Mouse (Mus musculus) neural tube, embryonic 13.5 days (tissue): ENCODE measurements around the gene Mrpl48. TPM values are rescaled to one million over a fixed set of nuclear protein-coding genes. Genes with fewer than 3 reads are reported as not detected.

Experiments used
- ATAC-seq: fragments of 200-750 bp; cut with Nextera tagmentation; 2 replicates; pipeline ENCODE4 v1.8.0; 2017; ENCODE audit warnings: low read depth, mild to moderate bottlenecking, moderate TSS enrichment, moderate library complexity
- H3K27ac ChIP-seq: fragments of 300-500 bp; sonication (generic); replicated peaks from 2 replicates; pipeline ENCODE4 v1.5.1; 2015; ENCODE audit warnings: moderate library complexity, mild to moderate bottlenecking, inconsistent platforms
- H3K27me3 ChIP-seq: fragments of 300-500 bp; sonication (generic); 2 replicates; pipeline ENCODE4 v1.6.1; 2015; ENCODE audit warnings: mild to moderate bottlenecking, inconsistent platforms
- H3K36me3 ChIP-seq: fragments of 300-500 bp; sonication (generic); 2 replicates; pipeline ENCODE4 v1.6.1; 2015; ENCODE audit warnings: mild to moderate bottlenecking, inconsistent platforms
- H3K4me1 ChIP-seq: fragments of 300-500 bp; sonication (generic); replicated peaks from 2 replicates; pipeline ENCODE4 v1.6.1; 2015; ENCODE audit warnings: inconsistent platforms
- H3K4me2 ChIP-seq: fragments of 300-500 bp; sonication (generic); 2 replicates; pipeline ENCODE4 v1.6.1; 2015; ENCODE audit warnings: inconsistent platforms, mild to moderate bottlenecking, moderate library complexity
- H3K4me3 ChIP-seq: fragments of 300-500 bp; sonication (generic); 2 replicates; pipeline ENCODE4 v1.5.1; 2015; ENCODE audit warnings: mild to moderate bottlenecking, inconsistent platforms
- H3K9ac ChIP-seq: fragments of 300-500 bp; sonication (generic); 2 replicates; pipeline ENCODE4 v1.6.1; 2015; ENCODE audit warnings: moderate library complexity, mild to moderate bottlenecking, inconsistent platforms
- H3K9me3 ChIP-seq: fragments of 300-500 bp; sonication (generic); 2 replicates; pipeline ENCODE4 v1.6.1; 2016; ENCODE audit warnings: inconsistent platforms
- WGBS: fragments of 180-500 bp; shearing (Covaris S2); methylation state at CpG from one replicate; pipeline ENCODE4 v1.1.7; 2015; 5-methylcytosine and 5-hydroxymethylcytosine counted together
- polyA plus RNA-seq: library from polyadenylated mRNA; unstranded; fragments of >200 nt; fragmentation: Nextera tagmentation; extraction: Ambion mirVana; gene quantifications from 2 replicates; pipeline ENCODE4 v1.2.1, GENCODE M21; 2015

The Mrpl48 gene
- polyA plus RNA-seq, 1 experiment from 2014 or later: 85.6 TPM

DNA sequence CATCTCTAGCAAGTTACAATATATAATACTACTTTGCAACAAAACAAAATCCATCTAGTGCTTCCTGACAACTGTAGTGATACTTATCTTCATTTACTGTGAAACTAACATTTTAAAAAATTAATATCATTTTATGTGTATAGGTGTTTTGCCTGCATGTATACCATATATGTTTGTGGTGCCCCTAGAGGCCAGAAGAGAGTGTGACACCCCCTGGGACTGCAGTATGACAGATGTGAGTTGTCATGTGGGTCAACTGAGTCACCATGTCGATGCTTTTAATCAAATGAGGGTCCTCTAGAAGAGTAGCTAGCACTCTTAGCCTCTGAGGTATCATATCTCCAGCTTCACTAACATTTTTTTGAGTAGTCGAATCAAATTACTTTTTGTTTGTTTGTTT lies 14.2 kb upstream of the Mrpl48 start:
- peaks cover 8% of the 10 kb centered on the region for H3K4me1 ChIP-seq
- H3K27ac ChIP-seq: no peak overlapping the region
- no peak overlapping the region for H3K4me2 ChIP-seq
- no peaks in the 10 kb centered on the region for H3K27me3 ChIP-seq
- WGBS: 83% methylated on average over 2 of the region's 2 CpGs
- H3K36me3 ChIP-seq: no peaks in the 10 kb centered on the region
- H3K9me3 ChIP-seq: no peaks in the 10 kb centered on the region
- no peak overlapping the region for H3K9ac ChIP-seq
- no peak for ATAC-seq
- H3K4me3 ChIP-seq: no peak overlapping the region

DNA sequence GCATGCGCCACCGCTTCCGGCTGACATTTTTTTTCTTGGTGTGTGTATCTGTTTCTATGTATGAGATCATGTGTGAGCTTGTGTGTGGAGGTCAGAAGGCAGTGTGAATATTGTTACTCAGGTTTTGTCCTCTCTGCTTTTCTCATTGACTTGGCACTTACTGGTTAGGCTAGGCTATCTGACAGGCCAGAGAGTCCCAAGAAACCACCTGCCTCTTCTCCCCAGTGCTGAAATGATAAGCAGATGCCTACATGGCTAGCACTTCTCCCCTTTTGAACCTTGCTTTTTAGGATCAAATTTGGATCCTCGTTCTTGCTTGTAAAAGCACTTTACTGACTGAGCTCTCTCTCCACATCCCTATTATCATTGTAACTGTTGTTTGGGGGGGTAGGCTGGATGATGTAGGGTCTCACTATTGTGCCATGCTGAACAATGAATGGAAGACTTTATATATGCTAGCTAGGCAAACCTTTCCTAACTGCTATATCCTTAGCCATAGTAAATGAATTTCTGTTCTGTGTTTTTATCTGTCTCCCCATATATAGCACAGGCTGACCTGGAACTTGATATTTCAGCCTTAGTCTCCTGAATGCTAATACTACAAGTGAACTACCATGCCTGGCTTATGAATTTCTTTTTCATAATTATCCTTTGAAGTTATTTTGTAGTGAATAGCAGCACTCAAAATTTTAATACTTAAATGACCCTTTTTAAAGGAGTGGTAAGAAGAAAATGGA lies 8.2 kb upstream of the Mrpl48 start:
- Histone ChIP-seq H3K36me3 (no peaks in the 10 kb centered on the region), H3K4me3 (no peak overlapping the region), H3K4me1 (peaks cover 10% of the 10 kb centered on the region), H3K27ac (no peak overlapping the region), H3K27me3 (no peaks in the 10 kb centered on the region), H3K9ac (no peak overlapping the region), H3K9me3 (no peaks in the 10 kb centered on the region), H3K4me2 (no peak overlapping the region)
- ATAC-seq: no peak
- WGBS: 87% methylated on average over 4 of the region's 4 CpGs

DNA sequence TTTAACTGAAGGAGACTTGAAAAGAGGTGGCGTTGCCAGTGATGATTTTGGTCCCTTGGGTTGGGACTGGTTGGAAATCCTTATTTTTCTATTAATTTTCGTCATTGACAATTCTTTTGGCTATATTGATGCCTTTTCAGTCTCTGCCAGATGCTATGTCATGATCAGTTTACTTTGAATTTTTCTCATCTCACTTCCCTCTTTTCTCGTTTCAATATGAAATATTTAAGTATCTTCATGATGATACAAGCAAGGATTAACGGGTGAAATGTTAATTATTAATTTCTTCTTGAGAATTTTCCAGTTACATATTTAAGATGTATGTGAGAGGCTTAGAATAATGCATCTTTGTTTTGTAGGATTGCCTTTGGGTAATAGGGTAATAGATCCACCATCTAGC lies 809 bp upstream of the Mrpl48 start:
- peaks cover 25% of the 10 kb centered on the region for H3K4me1 ChIP-seq
- peak overlapping the region; percentile 100 for H3K27ac ChIP-seq
- no peaks in the 10 kb centered on the region for H3K36me3 ChIP-seq
- peak overlapping the region; percentile 72 for H3K4me2 ChIP-seq
- H3K9ac ChIP-seq: peak overlapping the region; percentile 100
- WGBS: 19% methylated on average over 4 of the region's 4 CpGs
- no peaks in the 10 kb centered on the region for H3K9me3 ChIP-seq
- ATAC-seq: no peak
- peak overlapping the region; percentile 100 for H3K4me3 ChIP-seq
- no peaks in the 10 kb centered on the region for H3K27me3 ChIP-seq

DNA sequence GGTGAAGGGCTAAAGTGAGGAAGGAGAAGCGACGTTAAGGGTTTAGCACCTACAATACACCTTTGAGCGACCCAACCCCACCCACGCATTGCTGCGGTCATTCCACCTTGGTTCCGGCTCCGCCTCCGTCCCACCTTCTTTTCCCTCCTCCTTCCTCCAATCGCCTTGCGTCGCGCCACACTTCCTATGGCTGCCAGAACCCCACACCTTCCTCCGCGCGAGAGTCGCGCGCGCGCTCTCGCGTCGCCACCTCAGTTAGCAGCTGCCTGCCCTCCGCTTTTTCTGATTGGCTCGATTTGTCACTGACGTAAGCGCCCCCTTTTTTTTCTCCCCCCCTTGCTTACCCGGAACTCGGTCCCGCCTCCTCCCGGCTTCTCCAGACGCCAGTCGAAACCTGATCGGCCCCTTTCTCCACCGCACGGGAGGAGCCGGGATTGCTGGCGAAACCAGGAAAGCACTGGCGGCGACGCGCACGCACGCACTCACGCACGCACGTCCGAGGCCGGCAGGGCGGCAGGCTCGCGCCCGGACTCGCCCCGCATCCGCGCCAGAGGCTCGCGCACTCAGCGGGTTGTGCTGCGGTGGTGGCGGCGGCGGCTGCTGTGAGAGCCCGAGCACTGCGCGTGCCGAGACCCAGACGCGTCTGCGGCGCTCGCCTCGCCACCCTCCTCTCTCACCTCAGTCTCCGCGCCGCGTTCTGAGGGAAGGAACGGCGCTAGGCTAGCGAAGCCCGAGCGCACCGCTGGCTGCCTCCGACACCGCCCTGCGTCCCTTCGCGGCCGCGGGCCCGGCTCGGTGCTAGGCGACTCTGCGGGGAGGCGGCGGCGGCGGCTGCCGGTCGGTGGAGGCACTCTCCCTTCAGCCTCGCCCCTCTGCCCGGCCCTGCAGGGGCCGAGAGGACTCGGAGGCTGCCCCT lies 629 bp downstream of the Mrpl48 start, which contains the start of gene Rab6a:
TSS of gene Rab6a (plus strand) at position 197 of the 916 bp plus-strand sequence.
- peak; percentile 97 for ATAC-seq

DNA sequence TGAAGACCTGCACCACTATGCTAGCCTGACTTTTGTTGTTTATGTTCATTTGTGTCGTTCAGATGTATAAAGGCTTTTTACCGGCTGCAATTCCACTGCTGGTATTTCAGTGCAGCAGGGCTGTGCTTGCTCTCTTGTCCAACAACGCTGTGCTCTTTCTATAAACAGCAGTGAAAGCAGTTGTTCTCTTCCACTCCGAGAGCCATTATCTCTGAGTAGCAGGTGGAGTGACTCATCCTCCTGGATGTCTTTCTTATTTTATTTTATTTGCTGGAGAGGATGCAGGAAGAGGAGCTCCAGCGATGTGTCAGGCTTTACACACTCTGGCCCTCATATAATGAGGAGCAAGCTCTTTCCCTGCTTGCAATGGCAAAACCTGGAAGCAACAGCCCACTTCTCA lies 7.9 kb downstream of the Mrpl48 start:
- Histone ChIP-seq H3K9ac (no peak overlapping the region), H3K4me1 (no peaks in the 10 kb centered on the region), H3K9me3 (no peaks in the 10 kb centered on the region), H3K4me3 (no peak overlapping the region), H3K27ac (no peak overlapping the region), H3K36me3 (no peaks in the 10 kb centered on the region), H3K4me2 (no peak overlapping the region), H3K27me3 (no peaks in the 10 kb centered on the region)
- 81% methylated on average over 5 of the region's 5 CpGs for WGBS
- ATAC-seq: no peak

More for the DNA sequence above, 629 bp downstream of the Mrpl48 start, which contains the start of gene Rab6a:
- Histone ChIP-seq H3K27ac (peak within 1 kb of the TSS; percentile 100), H3K4me1 (peaks cover 23% of the 10 kb centered on the region), H3K36me3 (no peaks in the 10 kb centered on the region), H3K4me3 (peak within 1 kb of the TSS; percentile 100), H3K27me3 (no peaks in the 10 kb centered on the region), H3K9ac (peak within 1 kb of the TSS; percentile 100), H3K4me2 (peak within 1 kb of the TSS; percentile 72), H3K9me3 (no peaks in the 10 kb centered on the region)
- under 1% methylated on average over 102 of the region's 105 CpGs for WGBS

DNA sequence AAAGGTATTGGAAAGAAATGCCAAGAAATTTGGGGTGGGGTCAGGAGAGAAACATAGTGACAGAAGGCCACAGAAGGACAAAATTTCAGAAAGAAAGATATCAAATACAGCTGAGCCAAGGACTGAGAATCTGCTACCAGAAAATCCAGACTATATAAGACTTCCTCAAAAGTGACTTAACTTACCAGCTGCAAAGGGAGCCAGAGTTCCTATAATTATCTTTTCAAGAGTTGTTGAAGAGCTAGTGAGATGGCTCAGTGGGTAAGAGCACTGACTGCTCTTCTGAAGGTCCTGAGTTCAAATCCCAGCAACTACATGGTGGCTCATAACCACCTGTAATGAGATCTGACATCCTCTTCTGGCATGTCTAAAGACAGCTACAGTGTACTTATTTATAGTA lies 14.8 kb downstream of the Mrpl48 start:
- no peaks in the 10 kb centered on the region for H3K36me3 ChIP-seq
- no peaks in the 10 kb centered on the region for H3K9me3 ChIP-seq
- H3K4me2 ChIP-seq: no peak overlapping the region
- H3K27ac ChIP-seq: no peak overlapping the region
- no peak for ATAC-seq
- H3K4me1 ChIP-seq: no peaks in the 10 kb centered on the region
- H3K9ac ChIP-seq: no peak overlapping the region
- H3K27me3 ChIP-seq: no peaks in the 10 kb centered on the region
- H3K4me3 ChIP-seq: no peak overlapping the region

DNA sequence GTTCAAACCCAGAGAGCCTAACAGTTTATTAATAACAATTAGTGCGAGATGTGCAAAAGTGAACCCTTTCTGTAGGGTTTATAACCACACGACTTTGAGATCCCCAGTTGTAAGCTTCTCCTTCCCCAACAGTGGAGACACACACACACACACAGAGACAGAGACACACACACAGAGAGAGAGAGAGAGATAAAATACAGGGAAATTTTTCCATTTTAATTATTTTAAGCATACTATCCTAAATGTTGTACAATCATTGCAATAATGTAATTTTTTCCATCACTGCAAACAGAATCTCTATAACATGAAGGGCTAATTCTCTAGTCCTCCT lies 16.6 kb downstream of the Mrpl48 start:
- H3K4me2 ChIP-seq: peak overlapping the region; percentile 66
- no peak; the same call in 1 of the 2 replicates for ATAC-seq
- H3K27ac ChIP-seq: peak overlapping the region; percentile 86
- H3K4me1 ChIP-seq: no peaks in the 10 kb centered on the region
- peak overlapping the region; percentile 76 for H3K9ac ChIP-seq
- peak overlapping the region; percentile 50 for H3K4me3 ChIP-seq
- no peaks in the 10 kb centered on the region for H3K27me3 ChIP-seq
- 10% methylated on average over 2 of the region's 2 CpGs for WGBS
- no peaks in the 10 kb centered on the region for H3K36me3 ChIP-seq
- no peaks in the 10 kb centered on the region for H3K9me3 ChIP-seq

DNA sequence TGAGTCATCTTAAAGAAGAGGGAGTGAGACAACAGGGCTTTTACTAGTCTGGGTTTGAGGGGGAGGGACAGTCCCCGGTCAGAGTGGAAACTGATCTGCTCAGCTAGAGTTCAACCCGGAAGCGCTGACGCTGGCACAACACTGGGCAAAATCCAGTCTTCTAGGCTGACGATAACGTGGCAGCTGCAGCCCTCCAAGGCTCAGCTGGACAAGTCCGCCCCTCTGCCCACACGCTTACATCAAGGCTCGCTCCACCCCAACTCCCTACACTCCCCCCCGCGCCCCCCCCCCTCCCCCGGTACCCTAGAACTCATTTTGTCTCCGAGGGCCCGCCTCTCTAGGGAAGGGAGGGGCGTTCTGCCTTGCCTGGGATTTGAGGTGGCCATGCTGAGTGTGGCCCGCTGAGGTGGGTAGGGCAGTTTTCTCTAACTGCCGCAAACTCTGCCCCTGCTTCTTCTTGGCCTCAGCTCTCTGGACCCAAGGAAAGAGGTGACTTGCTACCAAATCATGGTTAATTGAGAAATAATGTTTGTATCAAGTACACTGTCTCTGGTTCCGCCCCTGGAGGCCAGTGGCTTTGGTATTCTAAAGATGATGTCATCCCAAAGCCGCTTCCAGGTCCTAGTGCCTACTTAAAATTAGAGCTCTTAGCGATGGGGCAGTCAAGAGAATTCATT lies 17.1 kb downstream of the Mrpl48 start:
- Histone ChIP-seq H3K9ac (peak overlapping the region; percentile 76), H3K4me1 (no peaks in the 10 kb centered on the region), H3K4me2 (peak overlapping the region; percentile 66), H3K9me3 (no peaks in the 10 kb centered on the region), H3K27me3 (no peaks in the 10 kb centered on the region), H3K27ac (peak overlapping the region; percentile 86), H3K4me3 (peak overlapping the region; percentile 50), H3K36me3 (no peaks in the 10 kb centered on the region)
- peak; percentile 96 for ATAC-seq
- under 1% methylated on average over 20 of the region's 20 CpGs for WGBS

DNA sequence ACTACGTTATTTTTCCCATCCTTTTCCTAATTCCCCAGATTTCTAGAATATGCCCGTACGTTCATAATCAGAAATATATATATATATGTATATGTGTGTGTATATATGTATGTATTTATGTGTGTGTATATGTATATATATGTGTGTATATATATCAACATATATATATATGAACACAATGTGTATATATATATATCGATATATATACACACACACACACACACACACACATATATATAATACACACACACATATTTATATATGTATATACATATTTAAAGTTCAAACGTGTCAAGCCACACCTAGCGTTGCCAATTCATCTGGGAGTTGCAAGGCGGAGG lies 17.6 kb downstream of the Mrpl48 start:
- Histone ChIP-seq H3K27ac (peak overlapping the region; percentile 86), H3K9me3 (no peaks in the 10 kb centered on the region), H3K36me3 (no peaks in the 10 kb centered on the region), H3K4me1 (no peaks in the 10 kb centered on the region), H3K4me2 (peak overlapping the region; percentile 66), H3K27me3 (no peaks in the 10 kb centered on the region), H3K9ac (peak overlapping the region; percentile 76), H3K4me3 (peak overlapping the region; percentile 50)
- 45% methylated on average over 7 of the region's 7 CpGs for WGBS
- no peak; the same call in 1 of the 2 replicates for ATAC-seq

DNA sequence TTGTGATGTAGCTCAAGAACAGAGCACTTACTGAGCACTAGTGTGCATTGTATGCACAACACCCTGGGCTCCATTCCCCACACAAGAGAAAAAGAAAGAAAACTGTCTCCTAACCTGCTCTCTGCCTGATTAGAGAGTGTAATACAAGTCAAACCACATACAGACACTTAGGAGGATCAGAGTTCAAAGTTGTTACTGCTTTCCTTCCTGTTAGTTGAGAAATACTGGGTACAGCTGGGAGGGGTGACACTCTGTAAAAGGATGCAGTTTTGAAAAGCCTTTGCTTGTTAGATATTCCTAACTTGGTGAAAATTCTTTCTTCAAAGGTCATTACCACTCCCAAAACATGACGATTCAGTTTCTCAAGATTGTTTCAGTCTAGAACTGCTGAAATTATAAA lies 18.3 kb downstream of the Mrpl48 start:
- no peak overlapping the region for H3K4me2 ChIP-seq
- no peaks in the 10 kb centered on the region for H3K27me3 ChIP-seq
- 70% methylated on average over 1 of the region's 1 CpGs for WGBS
- no peak overlapping the region for H3K27ac ChIP-seq
- H3K9me3 ChIP-seq: no peaks in the 10 kb centered on the region
- H3K9ac ChIP-seq: no peak overlapping the region
- no peak overlapping the region for H3K4me3 ChIP-seq
- no peak for ATAC-seq
- no peaks in the 10 kb centered on the region for H3K4me1 ChIP-seq
- no peaks in the 10 kb centered on the region for H3K36me3 ChIP-seq

DNA sequence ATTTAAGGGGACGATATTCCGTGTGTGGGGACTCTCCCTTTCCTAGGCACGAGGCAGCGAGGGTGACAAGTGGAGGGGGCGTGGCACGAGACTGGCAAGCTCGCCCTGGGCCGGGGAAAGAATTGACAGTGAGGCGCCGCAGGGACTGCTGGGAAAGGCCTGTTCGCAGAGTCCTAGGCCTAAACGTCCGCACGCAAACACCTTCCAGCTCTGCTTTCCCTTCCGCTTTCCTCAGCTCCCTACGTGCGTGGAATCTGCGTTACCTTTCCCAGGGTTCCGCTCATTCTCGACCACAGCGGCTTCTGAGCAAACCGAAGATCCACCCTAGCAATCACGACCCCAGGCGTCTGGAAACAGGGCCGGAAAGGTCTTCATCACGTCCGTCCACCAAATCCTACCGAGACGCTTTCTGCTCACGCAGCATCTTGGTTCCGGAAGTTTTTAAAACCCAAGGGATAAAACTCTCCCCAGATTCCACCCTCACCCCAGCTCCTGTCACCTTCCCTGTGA lies 25.3 kb downstream of the Mrpl48 start:
- H3K36me3 ChIP-seq: no peaks in the 10 kb centered on the region
- H3K4me2 ChIP-seq: peak overlapping the region; percentile 65
- peaks cover 7% of the 10 kb centered on the region for H3K4me1 ChIP-seq
- peak overlapping the region; percentile 53 for H3K4me3 ChIP-seq
- no peaks in the 10 kb centered on the region for H3K9me3 ChIP-seq
- no peaks in the 10 kb centered on the region for H3K27me3 ChIP-seq
- WGBS: under 1% methylated on average over 31 of the region's 31 CpGs
- H3K27ac ChIP-seq: peak overlapping the region; percentile 94
- peak; percentile 97 for ATAC-seq
- peak overlapping the region; percentile 82 for H3K9ac ChIP-seq

DNA sequence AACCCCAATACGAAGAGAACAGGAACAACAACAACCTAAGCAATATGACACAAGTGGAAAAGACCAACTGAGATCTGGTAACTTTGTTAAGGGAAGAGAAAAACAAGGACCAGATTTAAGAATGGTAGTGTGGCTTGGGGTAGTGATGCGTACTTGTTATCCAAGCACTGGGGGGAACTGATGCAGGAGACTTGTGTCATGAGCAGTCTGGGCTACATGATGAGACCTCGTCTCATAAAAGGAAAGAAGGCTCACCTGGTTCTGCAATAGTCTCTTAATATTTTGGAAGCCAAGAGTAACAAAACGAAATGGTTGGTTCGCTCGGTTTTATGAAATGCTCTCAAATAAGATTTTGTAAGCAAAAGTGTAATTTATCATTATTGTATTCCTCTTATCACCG lies 25.9 kb downstream of the Mrpl48 start:
- no peaks in the 10 kb centered on the region for H3K27me3 ChIP-seq

More for the DNA sequence above, 25.9 kb downstream of the Mrpl48 start:
- Histone ChIP-seq H3K27ac (peak overlapping the region; percentile 94), H3K9ac (peak overlapping the region; percentile 82), H3K9me3 (no peaks in the 10 kb centered on the region), H3K36me3 (no peaks in the 10 kb centered on the region), H3K4me3 (peak overlapping the region; percentile 53), H3K4me2 (peak overlapping the region; percentile 65), H3K4me1 (peaks cover 7% of the 10 kb centered on the region)
- WGBS: 40% methylated on average over 7 of the region's 7 CpGs
- ATAC-seq: peak; percentile 57; the same call in 1 of the 2 replicates
